Mouse (Mus musculus) right cerebral cortex, adult 18-20 months (tissue): Measurements from ENCODE around the gene Polr3g.
"Not testable (repeated sequence)": the region's sequence is repeated elsewhere in the genome, so short reads cannot be mapped to it uniquely, and the experiment has no call there.

Experiments used
- DNase-seq: peaks from one replicate; pipeline ENCODE4 v3.0.0; 2022; ENCODE audit warnings: mixed read lengths

Gene Polr3g

DNA sequence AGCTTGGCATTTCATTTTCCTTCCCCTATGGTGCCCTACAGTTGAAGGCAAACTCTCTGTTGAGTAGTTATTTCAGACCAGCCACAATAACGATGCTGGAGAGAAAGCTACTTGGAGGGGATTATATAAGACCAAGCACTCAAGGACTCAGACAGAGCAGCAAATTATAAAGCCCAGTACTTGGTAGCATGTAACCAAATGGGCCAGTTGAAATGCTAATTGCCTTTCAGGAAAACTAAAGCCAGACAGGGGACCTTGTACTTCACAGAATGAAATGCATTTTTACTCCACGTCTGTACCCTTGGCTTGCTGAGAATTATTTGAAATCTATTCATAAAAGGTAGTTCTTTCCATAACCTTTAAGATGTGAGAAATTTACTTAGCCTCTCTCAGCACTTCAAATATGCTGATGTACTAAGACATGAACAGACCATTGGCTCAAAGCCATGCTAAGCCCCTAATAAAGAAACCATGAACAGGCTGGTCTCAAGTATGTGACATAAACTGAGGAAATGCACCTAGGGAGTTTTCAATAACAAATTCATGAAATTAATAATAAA lies 82.1 kb downstream of the Polr3g start:
- no peak for DNase-seq

DNA sequence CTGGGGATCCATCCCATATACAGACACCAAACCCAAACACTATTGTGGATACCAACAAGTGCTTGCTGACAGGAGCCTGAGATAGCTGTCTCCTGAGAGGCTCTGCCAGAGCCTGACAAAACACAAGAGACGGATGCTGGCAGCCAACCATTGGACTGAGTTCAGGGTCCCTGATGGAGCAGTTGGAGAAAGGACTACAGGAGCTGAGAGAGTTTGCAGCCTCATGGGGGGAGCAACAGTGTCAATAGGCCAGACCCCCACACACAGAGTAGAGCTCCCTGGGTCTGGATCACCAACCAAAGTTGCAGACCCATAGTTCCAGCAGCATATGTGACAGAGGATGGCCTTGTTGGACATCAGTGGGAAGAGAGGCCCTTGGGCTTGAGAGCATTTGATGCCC lies 83.0 kb downstream of the Polr3g start:
- not testable (repeated sequence) for DNase-seq
